Mouse (Mus musculus): ENCODE data around the gene Uggt2. TPM values are rescaled to one million over a fixed set of nuclear protein-coding genes. Genes with fewer than 3 reads are reported as not detected.

Gene Uggt2
- polyA plus RNA-seq, 1 experiment, result 2.6 TPM

- Histone ChIP-seq H3ac (ENCODE audit: control insufficient read depth, insufficient read length) (no peak overlapping the region), H3K36me3 (ENCODE audit: control insufficient read depth, insufficient read depth) (no peaks in the 10 kb centered on the region), H3K4me2 (ENCODE audit: low read depth) (no peak overlapping the region), H3K4me3 (no peak overlapping the region), H3K27me3 (ENCODE audit: control insufficient read depth, insufficient read depth, insufficient read length) (no peaks in the 10 kb centered on the region), H3K79me2 (ENCODE audit: control insufficient read depth, insufficient read depth) (peaks cover 64% of the 10 kb centered on the region)
- TF ChIP-seq SRF (IDR thresholded peaks at IDR 0.05; ENCODE audit: control insufficient read depth, insufficient read length, low read depth) (no peak), TCF12 (IDR thresholded peaks at IDR 0.05; ENCODE audit: insufficient read depth, poor library complexity, severe bottlenecking) (no peak)
Observed at GRCm38 (mm10) chr14:118948841-118949240, 150.4 kb downstream of the Uggt2 start.

- no peaks in the 10 kb centered on the region for H3K36me3 ChIP-seq (ENCODE audit: control insufficient read depth, insufficient read depth)
- no peak overlapping the region for H3K4me3 ChIP-seq
- H3K4me2 ChIP-seq (ENCODE audit: low read depth), result no peak overlapping the region
- TF ChIP-seq REST (IDR thresholded peaks at IDR 0.05; ENCODE audit: insufficient read depth, insufficient read length) (no peak), E2F4 (IDR thresholded peaks at IDR 0.05; ENCODE audit: insufficient read depth) (no peak), TCF3 (IDR thresholded peaks at IDR 0.05; ENCODE audit: insufficient read length, low read depth) (no peak), MYOD1 (IDR thresholded peaks at IDR 0.05; ENCODE audit: control insufficient read depth in 1 of 3, insufficient read length in 2 of 3, low read depth in 2 of 3) (no peak)
- H3K27me3 ChIP-seq (ENCODE audit: control insufficient read depth, insufficient read depth, insufficient read length), result no peaks in the 10 kb centered on the region
- peaks cover 89% of the 10 kb centered on the region for H3K79me2 ChIP-seq (ENCODE audit: control insufficient read depth, insufficient read depth)
- no peak overlapping the region for H3ac ChIP-seq (ENCODE audit: control insufficient read depth, insufficient read length)
Observed at GRCm38 (mm10) chr14:118944702-118945101, 154.5 kb downstream of the Uggt2 start.

GRCm38 (mm10) chr14:118942076-118942475, 157.2 kb downstream of the Uggt2 start:
- Histone ChIP-seq H3K4me3 (no peak overlapping the region), H3K4me2 (ENCODE audit: low read depth) (no peak overlapping the region), H3K27me3 (ENCODE audit: control insufficient read depth, insufficient read depth, insufficient read length) (no peaks in the 10 kb centered on the region), H3K36me3 (ENCODE audit: control insufficient read depth, insufficient read depth) (no peaks in the 10 kb centered on the region), H3ac (ENCODE audit: control insufficient read depth, insufficient read length) (no peak overlapping the region), H3K79me2 (ENCODE audit: control insufficient read depth, insufficient read depth) (peaks cover 81% of the 10 kb centered on the region)
- TF ChIP-seq MYOD1 (IDR thresholded peaks at IDR 0.05; ENCODE audit: control insufficient read depth in 1 of 3, insufficient read length in 2 of 3, low read depth in 2 of 3), result no peak
- no peak for TF ChIP-seq TCF12 (IDR thresholded peaks at IDR 0.05; ENCODE audit: insufficient read depth, poor library complexity, severe bottlenecking)
- no peak for TF ChIP-seq MYOG (IDR thresholded peaks at IDR 0.05; ENCODE audit: control insufficient read depth in 1 of 3, insufficient read depth in 1 of 3, insufficient read length in 2 of 3, low read depth in 2 of 3)
- TF ChIP-seq SRF (IDR thresholded peaks at IDR 0.05; ENCODE audit: control insufficient read depth, insufficient read length, low read depth), result no peak
- no peak for TF ChIP-seq TCF3 (IDR thresholded peaks at IDR 0.05; ENCODE audit: insufficient read length, low read depth)
- no peak for TF ChIP-seq USF1 (IDR thresholded peaks at IDR 0.05; ENCODE audit: low read depth)
- TF ChIP-seq REST (IDR thresholded peaks at IDR 0.05; ENCODE audit: insufficient read depth, insufficient read length), result no peak
- no peak for TF ChIP-seq MAX (IDR thresholded peaks at IDR 0.05; ENCODE audit: low read depth)
- TF ChIP-seq POLR2AphosphoS2 (IDR thresholded peaks at IDR 0.05; ENCODE audit: insufficient read length, low read depth), result no peak
- no peak for TF ChIP-seq CEBPB (IDR thresholded peaks at IDR 0.05; ENCODE audit: insufficient read depth, poor library complexity, severe bottlenecking)
- no peak for TF ChIP-seq E2F4 (IDR thresholded peaks at IDR 0.05; ENCODE audit: insufficient read depth)
- no peak for TF ChIP-seq POLR2A (IDR thresholded peaks at IDR 0.05; ENCODE audit: insufficient read length, low read depth)

- no peak overlapping the region for H3K4me2 ChIP-seq (ENCODE audit: low read depth)
- no peak overlapping the region for H3K4me3 ChIP-seq
- TF ChIP-seq POLR2A (IDR thresholded peaks at IDR 0.05; ENCODE audit: insufficient read length, low read depth), result no peak
- no peak for TF ChIP-seq MYOD1 (IDR thresholded peaks at IDR 0.05; ENCODE audit: control insufficient read depth in 1 of 3, insufficient read length in 2 of 3, low read depth in 2 of 3)
- no peak for TF ChIP-seq E2F4 (IDR thresholded peaks at IDR 0.05; ENCODE audit: insufficient read depth)
- TF ChIP-seq USF1 (IDR thresholded peaks at IDR 0.05; ENCODE audit: low read depth), result no peak
- TF ChIP-seq MYOG (IDR thresholded peaks at IDR 0.05; ENCODE audit: control insufficient read depth in 1 of 3, insufficient read depth in 1 of 3, insufficient read length in 2 of 3, low read depth in 2 of 3), result no peak
- no peak overlapping the region for H3ac ChIP-seq (ENCODE audit: control insufficient read depth, insufficient read length)
- H3K27me3 ChIP-seq (ENCODE audit: control insufficient read depth, insufficient read depth, insufficient read length), result no peaks in the 10 kb centered on the region
- H3K36me3 ChIP-seq (ENCODE audit: control insufficient read depth, insufficient read depth), result no peaks in the 10 kb centered on the region
- peaks cover 71% of the 10 kb centered on the region for H3K79me2 ChIP-seq (ENCODE audit: control insufficient read depth, insufficient read depth)
Observed at GRCm38 (mm10) chr14:118940796-118941495, 158.3 kb downstream of the Uggt2 start.

GRCm38 (mm10) chr14:118938551-118938950, 160.7 kb downstream of the Uggt2 start:
- peaks cover 48% of the 10 kb centered on the region for H3K79me2 ChIP-seq (ENCODE audit: control insufficient read depth, insufficient read depth)
- H3K4me2 ChIP-seq (ENCODE audit: low read depth), result peak overlapping the region; percentile 96
- no peaks in the 10 kb centered on the region for H3K27me3 ChIP-seq (ENCODE audit: control insufficient read depth, insufficient read depth, insufficient read length)
- H3K36me3 ChIP-seq (ENCODE audit: control insufficient read depth, insufficient read depth), result no peaks in the 10 kb centered on the region
- TF ChIP-seq TCF12 (IDR thresholded peaks at IDR 0.05; ENCODE audit: insufficient read depth, poor library complexity, severe bottlenecking) (no peak), E2F4 (IDR thresholded peaks at IDR 0.05; ENCODE audit: insufficient read depth) (no peak), POLR2AphosphoS2 (IDR thresholded peaks at IDR 0.05; ENCODE audit: insufficient read length, low read depth) (no peak), SRF (IDR thresholded peaks at IDR 0.05; ENCODE audit: control insufficient read depth, insufficient read length, low read depth) (no peak), CEBPB (IDR thresholded peaks at IDR 0.05; ENCODE audit: insufficient read depth, poor library complexity, severe bottlenecking) (no peak)
- H3K4me3 ChIP-seq, result peak overlapping the region; percentile 39
- H3ac ChIP-seq (ENCODE audit: control insufficient read depth, insufficient read length), result peak overlapping the region; percentile 76
